Mouse (Mus musculus): ENCODE measurements around the gene Arl6ip5.
A peak's percentile ranks its signal among the peaks of the same experiment; 100 is the strongest.

The Arl6ip5 gene

GRCm38 (mm10) chr6:97210191-97210961 lies at the start of gene Arl6ip5:
Gene Arl6ip5, plus strand, starts transcription at chr6:97210689.
- DNase-seq (ENCODE audit: extremely low read depth, low read depth), result peak; percentile 91

GRCm38 (mm10) chr6:97175716-97176115 lies 34.8 kb upstream of the Arl6ip5 start:
- no peak for DNase-seq (ENCODE audit: extremely low read depth, low read depth)

GRCm38 (mm10) chr6:97178491-97179366 lies 31.8 kb upstream of the Arl6ip5 start, which contains the start of gene Tmf1:
Gene Tmf1, minus strand, starts transcription at chr6:97179122.
- peak; percentile 82 for DNase-seq (ENCODE audit: extremely low read depth, low read depth)

GRCm38 (mm10) chr6:97179367-97179828 lies 31.1 kb upstream of the Arl6ip5 start:
- DNase-seq (ENCODE audit: extremely low read depth, low read depth), result peak; percentile 65

- DNase-seq (ENCODE audit: extremely low read depth, low read depth), result no peak
These were observed 10.1 kb upstream of the Arl6ip5 start for GRCm38 (mm10) chr6:97200437-97200836.

- no peak for DNase-seq (ENCODE audit: extremely low read depth, low read depth)
These were observed 8.0 kb upstream of the Arl6ip5 start for GRCm38 (mm10) chr6:97202477-97202876.

- DNase-seq (ENCODE audit: extremely low read depth, low read depth), result no peak
These were observed 6.1 kb upstream of the Arl6ip5 start for GRCm38 (mm10) chr6:97204252-97204869.

- DNase-seq (ENCODE audit: extremely low read depth, low read depth), result no peak
These were observed 5.5 kb upstream of the Arl6ip5 start for GRCm38 (mm10) chr6:97204952-97205351.

GRCm38 (mm10) chr6:97205439-97205885 lies 5.0 kb upstream of the Arl6ip5 start, which contains the start of gene Uba3:
Gene Uba3, minus strand, starts transcription at chr6:97205647.
- DNase-seq (ENCODE audit: extremely low read depth, low read depth), result peak; percentile 87

- no peak for DNase-seq (ENCODE audit: extremely low read depth, low read depth)
These were observed 3.4 kb upstream of the Arl6ip5 start for GRCm38 (mm10) chr6:97207085-97207484.

- no peak for DNase-seq (ENCODE audit: extremely low read depth, low read depth)
These were observed 2.1 kb upstream of the Arl6ip5 start for GRCm38 (mm10) chr6:97208406-97208805.

- no peak for DNase-seq (ENCODE audit: extremely low read depth, low read depth)
These were observed 1.3 kb upstream of the Arl6ip5 start for GRCm38 (mm10) chr6:97209201-97209600.

- DNase-seq (ENCODE audit: extremely low read depth, low read depth), result no peak
These were observed 738 bp upstream of the Arl6ip5 start for GRCm38 (mm10) chr6:97209751-97210150.

GRCm38 (mm10) chr6:97210962-97211601 lies 593 bp downstream of the Arl6ip5 start:
- DNase-seq (ENCODE audit: extremely low read depth, low read depth), result peak; percentile 60

- DNase-seq (ENCODE audit: extremely low read depth, low read depth), result peak; percentile 66
These were observed 1.5 kb downstream of the Arl6ip5 start for GRCm38 (mm10) chr6:97211981-97212380.

GRCm38 (mm10) chr6:97216154-97216821 lies 5.8 kb downstream of the Arl6ip5 start:
- DNase-seq (ENCODE audit: extremely low read depth, low read depth), result no peak

GRCm38 (mm10) chr6:97220672-97221071 lies 10.2 kb downstream of the Arl6ip5 start:
- no peak for DNase-seq (ENCODE audit: extremely low read depth, low read depth)

- no peak for DNase-seq (ENCODE audit: extremely low read depth, low read depth)
These were observed 10.9 kb downstream of the Arl6ip5 start for GRCm38 (mm10) chr6:97221205-97222025.

- DNase-seq (ENCODE audit: extremely low read depth, low read depth), result no peak
These were observed 11.8 kb downstream of the Arl6ip5 start for GRCm38 (mm10) chr6:97222321-97222720.
